Mouse (Mus musculus) ES-E14 (cell line): ENCODE data around the gene Glb1l. TPM values are rescaled to one million over a fixed set of nuclear protein-coding genes. Genes with fewer than 3 reads are reported as not detected.
A peak's percentile ranks its signal among the peaks of the same experiment; 100 is the strongest.
"Not testable (repeated sequence)": the region's sequence is repeated elsewhere in the genome, so short reads cannot be mapped to it uniquely, and the experiment has no call there.

Experiments used
- DNase-seq: peaks from one replicate; pipeline ENCODE4 v3.0.0-alpha.2; 2013; ENCODE audit warnings: low read depth, low spot score
- H3K27ac ChIP-seq: 2 replicates; pipeline ENCODE4 v1.5.1; 2012; ENCODE audit warnings: low read depth, mild to moderate bottlenecking, low read length, moderate library complexity, mixed read lengths; ENCODE audit not compliant: poor library complexity, insufficient read depth, severe bottlenecking
- H3K36me3 ChIP-seq: 2 replicates; pipeline ENCODE4 v1.6.1; 2012; ENCODE audit warnings: mild to moderate bottlenecking, low read length, moderate library complexity, mixed read lengths; ENCODE audit not compliant: control insufficient read depth, poor library complexity, insufficient read depth, severe bottlenecking
- H3K4me1 ChIP-seq, 2 experiments: fragments of 150-350 bp in 1 of 2; sonication (generic) in 1 of 2; 2 replicates each; pipeline ENCODE4 v1.6.1; 2012; ENCODE audit warnings: low read length in 2 of 2, mild to moderate bottlenecking in 1 of 2, mixed read lengths in 1 of 2; ENCODE audit not compliant: control insufficient read depth in 2 of 2, insufficient read depth in 2 of 2, poor library complexity in 1 of 2
- H3K4me3 ChIP-seq, 2 experiments: fragments of 150-350 bp in 1 of 2; sonication (generic) in 1 of 2; 2 replicates each; pipeline ENCODE4 v1.5.1; 2012; ENCODE audit warnings: low read length in 2 of 2, low read depth in 1 of 2, mild to moderate bottlenecking in 1 of 2, mixed read lengths in 1 of 2; ENCODE audit not compliant: insufficient read depth in 1 of 2, poor library complexity in 1 of 2, severe bottlenecking in 1 of 2
- H3K9ac ChIP-seq: 2 replicates; pipeline ENCODE4 v1.6.1; 2012; ENCODE audit warnings: low read depth, mild to moderate bottlenecking, low read length, mixed read lengths; ENCODE audit not compliant: poor library complexity, insufficient read depth, severe bottlenecking
- H3K9me3 ChIP-seq: fragments of 150-350 bp; sonication (generic); 2 replicates; pipeline ENCODE4 v1.6.1; 2012; ENCODE audit warnings: low read depth, mild to moderate bottlenecking, low read length; ENCODE audit not compliant: control insufficient read depth, insufficient read depth
- CHD2 ChIP-seq: IDR thresholded peaks from 2 replicates; pipeline ENCODE4 v1.6.1; 2014; ENCODE audit warnings: mild to moderate bottlenecking, low read depth, low read length, inconsistent platforms
- HCFC1 ChIP-seq: IDR thresholded peaks from 2 replicates; pipeline ENCODE4 v1.6.1; 2012; ENCODE audit warnings: low read length, inconsistent platforms, borderline replicate concordance; ENCODE audit not compliant: insufficient read depth
- MAFK ChIP-seq: IDR thresholded peaks from 2 replicates; pipeline ENCODE4 v1.6.1; 2014; ENCODE audit warnings: mild to moderate bottlenecking, low read depth, low read length, inconsistent platforms; ENCODE audit not compliant: insufficient read depth
- ZC3H11A ChIP-seq: IDR thresholded peaks from 2 replicates; pipeline ENCODE4 v1.6.1; 2012; ENCODE audit warnings: low read depth, mild to moderate bottlenecking, inconsistent platforms, low read length, borderline replicate concordance
- ZNF384 ChIP-seq: IDR thresholded peaks from 2 replicates; pipeline ENCODE4 v1.6.1; 2012; ENCODE audit warnings: low read depth, low read length, inconsistent platforms
- in situ Hi-C, 2 experiments: fragments of 600-800 bp; cut with MboI; formaldehyde crosslinking; loops; one replicate each; pipeline ENCODE4 v1.15.1; 2025; ENCODE audit warnings: low sequenced_read_pairs in 2 of 2, inconsistent platforms in 1 of 2; ENCODE audit not compliant: unreplicated experiment in 2 of 2
- total RNA-seq: library from RNA; depleted of rRNA; stranded (reverse); fragments of 300-350 nt; gene quantifications from 2 replicates; pipeline ENCODE4 v1.2.3, GENCODE M21; 2012

Gene Glb1l
- total RNA-seq, 1 experiment: 5.8 TPM

DNA sequence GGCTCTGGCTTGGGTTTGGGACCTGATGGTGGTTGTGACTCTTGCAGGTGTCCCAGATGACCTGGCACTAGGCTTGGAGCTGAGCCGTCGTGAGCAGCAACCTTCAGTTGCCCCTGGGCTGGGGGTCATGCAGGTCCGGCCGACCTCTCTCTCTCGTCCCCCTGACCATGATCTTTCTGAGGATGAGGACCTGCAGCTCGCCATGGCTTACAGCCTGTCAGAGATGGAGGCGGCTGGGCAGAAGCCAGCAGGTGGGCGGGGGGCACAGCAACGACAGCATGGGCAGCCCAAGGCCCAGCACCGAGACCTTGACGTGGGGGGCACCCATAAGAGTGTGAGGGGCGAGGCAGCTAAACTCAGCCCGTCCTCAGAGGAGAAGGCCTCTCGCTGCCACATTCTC is 32.8 kb upstream of the Glb1l start:
- in situ Hi-C loops: no loop called here
- Histone ChIP-seq H3K27ac (no peak overlapping the region), H3K4me1 (peaks cover 0 to 28% of the 10 kb centered on the region in 2 experiments; a peak in 2 of 4 replicates), H3K9ac (no peak overlapping the region), H3K36me3 (peaks cover 11% of the 10 kb centered on the region), H3K9me3 (no peaks in the 10 kb centered on the region), H3K4me3 (no peak overlapping the region)
- no peak for DNase-seq
- TF ChIP-seq ZNF384 (no peak), MAFK (no peak), ZC3H11A (no peak), CHD2 (no peak), HCFC1 (no peak)

DNA sequence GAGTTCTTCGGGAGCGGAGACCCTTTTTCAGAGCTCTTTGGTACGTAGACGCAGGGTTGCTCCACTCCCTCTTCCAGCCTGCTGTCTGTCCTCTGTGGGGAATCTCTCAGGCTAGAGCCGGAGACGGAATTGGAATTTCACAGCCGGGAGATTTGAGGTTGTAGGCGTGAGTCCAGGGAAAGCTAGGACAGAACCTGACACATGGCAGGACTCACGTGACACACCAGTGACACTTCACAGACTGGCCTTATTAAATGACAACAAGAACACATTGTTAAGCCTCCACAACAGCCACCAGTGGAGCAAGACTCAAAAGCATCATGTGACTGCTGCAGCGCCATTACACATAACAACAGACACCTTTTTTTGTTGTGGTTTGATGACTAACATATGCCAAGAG is 29.0 kb upstream of the Glb1l start:
- Histone ChIP-seq H3K36me3 (peaks cover 11% of the 10 kb centered on the region), H3K4me3 (no peak overlapping the region), H3K9ac (no peak overlapping the region; the same call in 1 of the 2 replicates), H3K4me1 (peaks cover 2 to 13% of the 10 kb centered on the region in 2 experiments; a peak in 2 of 4 replicates), H3K27ac (no peak overlapping the region), H3K9me3 (no peaks in the 10 kb centered on the region)
- in situ Hi-C loops: no loop called here
- TF ChIP-seq CHD2 (no peak), ZNF384 (no peak), HCFC1 (no peak), MAFK (no peak), ZC3H11A (no peak)
- no peak for DNase-seq

DNA sequence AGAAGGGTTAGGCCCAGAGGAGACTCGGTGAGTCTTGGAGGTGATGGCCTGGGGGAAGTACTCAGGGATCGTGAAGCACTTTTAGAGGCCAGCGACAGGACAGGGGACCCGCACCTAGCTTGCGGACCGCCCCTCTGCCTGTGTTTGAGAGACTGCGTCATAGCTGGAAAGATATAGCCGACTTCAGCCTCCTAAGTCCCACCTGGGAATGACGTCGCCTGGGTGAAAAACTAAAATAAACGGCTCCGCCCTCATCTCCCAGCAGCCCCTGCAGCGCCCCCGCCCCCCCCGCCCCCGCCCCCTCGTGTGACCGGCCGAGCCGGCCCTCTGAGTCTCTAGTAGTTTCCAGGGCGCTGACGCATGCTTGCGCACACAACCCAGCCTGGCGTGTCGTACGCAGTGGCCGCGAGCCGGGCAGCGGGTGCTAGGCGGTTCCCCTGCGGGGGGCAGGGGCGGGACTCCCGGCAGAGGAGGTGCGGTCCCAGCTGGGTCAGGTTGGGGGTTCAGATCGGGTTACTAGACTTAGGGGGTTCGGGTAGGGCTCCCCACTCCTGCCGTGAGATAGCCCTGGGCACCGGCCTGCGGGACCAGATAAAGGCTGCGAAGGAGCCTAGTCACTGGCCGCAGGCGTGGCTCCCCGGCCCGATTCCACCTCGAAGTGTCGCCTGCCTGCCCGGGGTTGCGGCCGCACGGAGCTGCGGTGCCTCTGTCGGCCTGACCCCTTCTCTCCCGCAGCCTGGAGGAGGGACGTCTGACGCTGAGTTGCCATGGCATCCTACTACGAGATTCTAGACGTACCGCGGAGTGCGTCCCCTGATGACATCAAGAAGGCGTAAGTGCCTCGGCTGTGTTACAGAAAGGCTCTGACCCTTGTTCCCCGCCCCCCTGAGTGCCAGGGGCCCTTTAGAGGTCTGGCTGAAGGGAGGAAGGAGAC is 25.8 kb upstream of the Glb1l start, which contains the start of gene Dnajb2:
Gene Dnajb2 (plus strand): TSS at position 290 of the 934 bp plus-strand sequence.
- no peaks in the 10 kb centered on the region for H3K9me3 ChIP-seq
- in situ Hi-C loops: no loop called here
- H3K9ac ChIP-seq: peak within 1 kb of the TSS; percentile 84
- TF ChIP-seq CHD2 (no peak), ZNF384 (no peak), ZC3H11A (no peak), HCFC1 (no peak), MAFK (no peak)
- H3K4me1 ChIP-seq: peaks cover 2 to 13% of the 10 kb centered on the region in 2 experiments; a peak in 2 of 4 replicates
- no peak for DNase-seq
- H3K36me3 ChIP-seq: peaks cover 9% of the 10 kb centered on the region
- H3K4me3 ChIP-seq: peak within 1 kb of the TSS; percentile 75 to 83
- no peak within 1 kb of the TSS for H3K27ac ChIP-seq

DNA sequence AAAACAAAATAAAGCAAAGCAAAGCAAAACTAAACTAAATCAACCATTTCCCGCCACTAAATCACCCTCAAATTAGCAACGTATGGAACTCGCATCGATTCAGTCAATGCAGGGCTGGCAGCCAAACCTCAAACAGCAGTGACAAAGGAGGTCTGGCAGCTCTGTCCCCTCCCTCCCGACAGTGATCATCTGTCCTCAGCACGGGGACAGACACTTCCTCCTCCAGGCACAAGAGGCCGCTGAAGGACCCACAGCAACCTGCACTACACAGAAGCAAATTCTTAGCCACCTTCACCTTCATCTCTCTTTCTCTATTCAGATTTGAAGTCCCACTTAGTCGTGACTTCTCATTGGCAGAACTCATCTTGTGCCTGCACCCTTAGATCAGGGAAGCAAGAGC is 24.0 kb upstream of the Glb1l start:
- peaks cover 2 to 13% of the 10 kb centered on the region in 2 experiments; a peak in 2 of 4 replicates for H3K4me1 ChIP-seq
- no peaks in the 10 kb centered on the region for H3K9me3 ChIP-seq
- no peak overlapping the region for H3K9ac ChIP-seq
- DNase-seq: no peak
- H3K4me3 ChIP-seq: no peak overlapping the region
- no peak overlapping the region for H3K27ac ChIP-seq
- no peak for TF ChIP-seq CHD2
- TF ChIP-seq HCFC1: no peak
- TF ChIP-seq MAFK: no peak
- TF ChIP-seq ZC3H11A: no peak
- TF ChIP-seq ZNF384: no peak
- in situ Hi-C loops: no loop called here
- H3K36me3 ChIP-seq: peaks cover 2% of the 10 kb centered on the region; the same call in 1 of the 2 replicates

DNA sequence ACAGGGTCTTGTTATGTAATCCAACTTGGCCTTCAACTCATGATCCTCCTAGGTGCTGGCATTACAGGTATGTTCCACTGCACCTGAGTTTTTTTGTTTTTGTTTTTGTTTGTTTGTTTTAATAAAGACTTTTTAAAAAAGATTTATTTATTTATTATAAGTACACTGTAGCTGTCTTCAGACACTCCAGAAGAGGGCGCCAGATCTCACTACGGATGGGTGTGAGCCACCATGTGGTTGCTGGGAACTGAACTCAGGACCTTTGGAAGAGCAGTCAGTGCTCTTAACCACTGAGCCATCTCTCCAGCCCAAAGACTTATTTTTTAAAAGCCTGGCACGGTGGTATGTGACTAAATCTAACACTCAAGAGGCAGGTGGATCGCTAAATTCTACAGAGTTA is 21.9 kb upstream of the Glb1l start:
- DNase-seq, H3K4me3 ChIP-seq, H3K9me3 ChIP-seq, H3K4me1 ChIP-seq, H3K36me3 ChIP-seq, H3K9ac ChIP-seq, in situ Hi-C loops, H3K27ac ChIP-seq: not testable (repeated sequence)
